Mouse (Mus musculus): ENCODE data around the gene Gramd2.

GRCm38 (mm10) chr9:59696381-59696780 is 16.4 kb downstream of the Gramd2 start:
- TF ChIP-seq CTCF (IDR thresholded peaks at IDR 0.05; ENCODE audit: low read depth, low read length) (no peak), GATA2 (IDR thresholded peaks at IDR 0.05; ENCODE audit: borderline replicate concordance, low read depth, low read length) (no peak), TAL1 (conservative IDR thresholded peaks at IDR 0.05; ENCODE audit: low read depth, low read length) (no peak)

All from G1E (cell line).